Mouse (Mus musculus): Measurements from ENCODE around the gene Ranbp17. TPM values are rescaled to one million over a fixed set of nuclear protein-coding genes. Genes with fewer than 3 reads are reported as not detected.

Ranbp17 gene
- polyA plus RNA-seq, 1 experiment from 2014 or later, result 6.7 TPM

GRCm38 (mm10) chr11:33396275-33396674 is 117.3 kb downstream of the Ranbp17 start:
- Histone ChIP-seq H3K36me3 (replicated peaks) (no peaks in the 10 kb centered on the region), H3K9me3 (no peaks in the 10 kb centered on the region), H3K4me3 (no peak overlapping the region), H3K4me1 (no peaks in the 10 kb centered on the region), H3K27me3 (replicated peaks) (no peaks in the 10 kb centered on the region), H3K4me2 (no peak overlapping the region), H3K27ac (no peak overlapping the region), H3K9ac (no peak overlapping the region)
- WGBS, result 96% methylated on average over 6 of the region's 6 CpGs
- no peak for ATAC-seq (replicated peaks)

GRCm38 (mm10) chr11:33394093-33394492 is 119.5 kb downstream of the Ranbp17 start:
- Histone ChIP-seq H3K9ac (no peak overlapping the region), H3K4me2 (no peak overlapping the region), H3K27ac (no peak overlapping the region), H3K27me3 (replicated peaks) (no peaks in the 10 kb centered on the region), H3K9me3 (no peaks in the 10 kb centered on the region), H3K36me3 (replicated peaks) (no peaks in the 10 kb centered on the region), H3K4me3 (no peak overlapping the region), H3K4me1 (no peaks in the 10 kb centered on the region)
- no peak for ATAC-seq (replicated peaks)
- 72% methylated on average over 3 of the region's 3 CpGs for WGBS

GRCm38 (mm10) chr11:33388685-33389084 is 124.9 kb downstream of the Ranbp17 start:
- H3K9me3 ChIP-seq, result no peaks in the 10 kb centered on the region
- no peak overlapping the region for H3K4me3 ChIP-seq
- H3K4me1 ChIP-seq, result no peaks in the 10 kb centered on the region
- no peaks in the 10 kb centered on the region for H3K27me3 ChIP-seq (replicated peaks)
- no peak for ATAC-seq (replicated peaks)
- no peaks in the 10 kb centered on the region for H3K36me3 ChIP-seq (replicated peaks)
- H3K27ac ChIP-seq, result no peak overlapping the region
- 94% methylated on average over 2 of the region's 2 CpGs for WGBS
- no peak overlapping the region for H3K4me2 ChIP-seq
- no peak overlapping the region for H3K9ac ChIP-seq

- Histone ChIP-seq H3K4me2 (no peak overlapping the region), H3K27me3 (replicated peaks) (no peaks in the 10 kb centered on the region), H3K4me3 (no peak overlapping the region), H3K9me3 (no peaks in the 10 kb centered on the region), H3K36me3 (replicated peaks) (no peaks in the 10 kb centered on the region), H3K4me1 (no peaks in the 10 kb centered on the region), H3K9ac (no peak overlapping the region), H3K27ac (peak overlapping the region; percentile 42)
- peak; percentile 88 for ATAC-seq (replicated peaks)
- 38% methylated on average over 5 of the region's 5 CpGs for whole genome bisulfite sequencing
These were observed 151.7 kb downstream of the Ranbp17 start for GRCm38 (mm10) chr11:33361867-33362266.

GRCm38 (mm10) chr11:33349269-33349668 is 164.3 kb downstream of the Ranbp17 start:
- 85% methylated on average over 2 of the region's 2 CpGs for WGBS
- Histone ChIP-seq H3K4me1 (no peaks in the 10 kb centered on the region), H3K4me2 (no peak overlapping the region), H3K9ac (no peak overlapping the region), H3K27me3 (replicated peaks) (no peaks in the 10 kb centered on the region), H3K4me3 (no peak overlapping the region), H3K27ac (no peak overlapping the region), H3K9me3 (no peaks in the 10 kb centered on the region), H3K36me3 (replicated peaks) (no peaks in the 10 kb centered on the region)
- ATAC-seq (replicated peaks), result no peak

- H3K36me3 ChIP-seq (replicated peaks), result no peaks in the 10 kb centered on the region
- ATAC-seq (replicated peaks), result no peak
- WGBS, result 83% methylated on average over 2 of the region's 2 CpGs
- H3K27ac ChIP-seq, result no peak overlapping the region
- no peaks in the 10 kb centered on the region for H3K9me3 ChIP-seq
- no peaks in the 10 kb centered on the region for H3K27me3 ChIP-seq (replicated peaks)
- no peak overlapping the region for H3K4me2 ChIP-seq
- H3K4me3 ChIP-seq, result no peak overlapping the region
- no peak overlapping the region for H3K9ac ChIP-seq
- no peaks in the 10 kb centered on the region for H3K4me1 ChIP-seq
These were observed 171.5 kb downstream of the Ranbp17 start for GRCm38 (mm10) chr11:33342061-33342460.

GRCm38 (mm10) chr11:33336552-33337121 is 176.9 kb downstream of the Ranbp17 start:
- Histone ChIP-seq H3K4me1 (no peaks in the 10 kb centered on the region), H3K9ac (no peak overlapping the region), H3K4me2 (no peak overlapping the region), H3K9me3 (no peaks in the 10 kb centered on the region), H3K4me3 (no peak overlapping the region), H3K27ac (no peak overlapping the region), H3K27me3 (replicated peaks) (no peaks in the 10 kb centered on the region), H3K36me3 (replicated peaks) (no peaks in the 10 kb centered on the region)
- 17% methylated on average over 7 of the region's 7 CpGs for WGBS
- no peak for ATAC-seq (replicated peaks)

GRCm38 (mm10) chr11:33335616-33336015 is 177.9 kb downstream of the Ranbp17 start:
- no peak overlapping the region for H3K9ac ChIP-seq
- 87% methylated on average over 3 of the region's 3 CpGs for WGBS
- H3K9me3 ChIP-seq, result no peaks in the 10 kb centered on the region
- H3K4me1 ChIP-seq, result no peaks in the 10 kb centered on the region
- H3K4me2 ChIP-seq, result no peak overlapping the region
- H3K36me3 ChIP-seq (replicated peaks), result no peaks in the 10 kb centered on the region
- ATAC-seq (replicated peaks), result no peak
- no peak overlapping the region for H3K4me3 ChIP-seq
- no peak overlapping the region for H3K27ac ChIP-seq
- H3K27me3 ChIP-seq (replicated peaks), result no peaks in the 10 kb centered on the region

GRCm38 (mm10) chr11:33332137-33332536 is 181.4 kb downstream of the Ranbp17 start:
- H3K9me3 ChIP-seq, result no peaks in the 10 kb centered on the region
- ATAC-seq (replicated peaks), result no peak
- H3K27me3 ChIP-seq (replicated peaks), result no peaks in the 10 kb centered on the region
- 21% methylated on average over 5 of the region's 5 CpGs for WGBS
- no peak overlapping the region for H3K9ac ChIP-seq
- no peak overlapping the region for H3K4me3 ChIP-seq
- no peaks in the 10 kb centered on the region for H3K36me3 ChIP-seq (replicated peaks)
- no peaks in the 10 kb centered on the region for H3K4me1 ChIP-seq
- H3K27ac ChIP-seq, result no peak overlapping the region
- no peak overlapping the region for H3K4me2 ChIP-seq

- H3K9ac ChIP-seq, result no peak overlapping the region
- H3K27me3 ChIP-seq (replicated peaks), result no peaks in the 10 kb centered on the region
- no peaks in the 10 kb centered on the region for H3K4me1 ChIP-seq
- no peak for ATAC-seq (replicated peaks)
- no peak overlapping the region for H3K4me2 ChIP-seq
- H3K9me3 ChIP-seq, result no peaks in the 10 kb centered on the region
- H3K36me3 ChIP-seq (replicated peaks), result no peaks in the 10 kb centered on the region
- no peak overlapping the region for H3K4me3 ChIP-seq
- no peak overlapping the region for H3K27ac ChIP-seq
- 92% methylated on average over 7 of the region's 7 CpGs for WGBS
These were observed 194.4 kb downstream of the Ranbp17 start for GRCm38 (mm10) chr11:33319006-33319611.

GRCm38 (mm10) chr11:33309566-33309965 is 204.0 kb downstream of the Ranbp17 start:
- no peaks in the 10 kb centered on the region for H3K27me3 ChIP-seq (replicated peaks)
- WGBS, result 78% methylated on average over 4 of the region's 4 CpGs
- ATAC-seq (replicated peaks), result no peak

GRCm38 (mm10) chr11:33300859-33301258 is 212.7 kb downstream of the Ranbp17 start:
- Histone ChIP-seq H3K9ac (no peak overlapping the region), H3K27me3 (replicated peaks) (no peaks in the 10 kb centered on the region; the same call in 1 of the 2 replicates), H3K4me1 (peaks cover 15% of the 10 kb centered on the region), H3K36me3 (replicated peaks) (no peaks in the 10 kb centered on the region), H3K4me2 (no peak overlapping the region), H3K9me3 (no peaks in the 10 kb centered on the region), H3K27ac (peak overlapping the region; percentile 42; the same call in 1 of the 2 replicates), H3K4me3 (no peak overlapping the region)
- no peak for ATAC-seq (replicated peaks)
- 27% methylated on average over 8 of the region's 8 CpGs for WGBS

More at GRCm38 (mm10) chr11:33309566-33309965, 204.0 kb downstream of the Ranbp17 start:
- Histone ChIP-seq H3K4me2 (no peak overlapping the region), H3K9ac (no peak overlapping the region), H3K36me3 (replicated peaks) (no peaks in the 10 kb centered on the region), H3K27ac (no peak overlapping the region), H3K4me3 (no peak overlapping the region), H3K4me1 (no peaks in the 10 kb centered on the region), H3K9me3 (no peaks in the 10 kb centered on the region)

GRCm38 (mm10) chr11:33299371-33299770 is 214.2 kb downstream of the Ranbp17 start:
- Histone ChIP-seq H3K9ac (no peak overlapping the region), H3K4me2 (no peak overlapping the region), H3K27ac (no peak overlapping the region), H3K36me3 (replicated peaks) (no peaks in the 10 kb centered on the region), H3K4me1 (peaks cover 15% of the 10 kb centered on the region), H3K27me3 (replicated peaks) (no peaks in the 10 kb centered on the region; the same call in 1 of the 2 replicates), H3K9me3 (no peaks in the 10 kb centered on the region), H3K4me3 (no peak overlapping the region)
- 62% methylated on average over 11 of the region's 11 CpGs for WGBS
- no peak for ATAC-seq (replicated peaks)
